Mouse (Mus musculus): ENCODE measurements around the gene Gnpnat1. TPM values are rescaled to one million over a fixed set of nuclear protein-coding genes. Genes with fewer than 3 reads are reported as not detected.

Gnpnat1 gene
- polyA plus RNA-seq, 1 experiment from 2014 or later: 64.4 TPM

GRCm38 (mm10) chr14:45438250-45438930 lies 33.7 kb upstream of the Gnpnat1 start:
- H3K4me1 ChIP-seq (ENCODE audit: insufficient read depth): no peaks in the 10 kb centered on the region
- no peaks in the 10 kb centered on the region for H3K27me3 ChIP-seq (ENCODE audit: insufficient read depth, low read length)
- DNase-seq (no peak), ATAC-seq (no peak)
- H3K36me3 ChIP-seq (replicated peaks; ENCODE audit: insufficient read depth, low read length): no peaks in the 10 kb centered on the region
- H3K27ac ChIP-seq (ENCODE audit: low read depth): no peak overlapping the region
- no peak overlapping the region for H3K9ac ChIP-seq (replicated peaks)
- H3K4me3 ChIP-seq (ENCODE audit: low read depth, low read length): no peak overlapping the region
- H3K9me3 ChIP-seq (ENCODE audit: low read length): no peaks in the 10 kb centered on the region
- no peak for TF ChIP-seq EP300 (IDR thresholded peaks at IDR 0.05; ENCODE audit: low read depth)
- WGBS (ENCODE audit: insufficient replicate concordance): 66% methylated on average over 19 of the region's 19 CpGs
- H3K4me2 ChIP-seq (ENCODE audit: low read depth, low read length): no peak overlapping the region

- Histone ChIP-seq H3K4me3 (ENCODE audit: low read depth, low read length) (no peak overlapping the region), H3K27ac (ENCODE audit: low read depth) (no peak overlapping the region), H3K27me3 (ENCODE audit: insufficient read depth, low read length) (no peaks in the 10 kb centered on the region), H3K9me3 (ENCODE audit: low read length) (peaks cover 6% of the 10 kb centered on the region), H3K36me3 (replicated peaks; ENCODE audit: insufficient read depth, low read length) (no peaks in the 10 kb centered on the region), H3K4me2 (ENCODE audit: low read depth, low read length) (no peak overlapping the region), H3K9ac (replicated peaks) (no peak overlapping the region), H3K4me1 (ENCODE audit: insufficient read depth) (no peaks in the 10 kb centered on the region)
- WGBS (ENCODE audit: insufficient replicate concordance): 64% methylated on average over 6 of the region's 6 CpGs
- TF ChIP-seq CTCF (IDR thresholded peaks at IDR 0.05; ENCODE audit: low read depth): peak; percentile 60
- no peak for TF ChIP-seq EP300 (IDR thresholded peaks at IDR 0.05; ENCODE audit: low read depth)
- ATAC-seq (no peak), DNase-seq (no peak)
Observed at GRCm38 (mm10) chr14:45434220-45434619, 29.5 kb upstream of the Gnpnat1 start.

- H3K4me1 ChIP-seq (ENCODE audit: insufficient read depth): no peaks in the 10 kb centered on the region
- no peak for DNase-seq
- no peaks in the 10 kb centered on the region for H3K36me3 ChIP-seq (replicated peaks; ENCODE audit: insufficient read depth, low read length)
- peaks cover 10% of the 10 kb centered on the region for H3K9me3 ChIP-seq (ENCODE audit: low read length)
- no peak overlapping the region for H3K4me2 ChIP-seq (ENCODE audit: low read depth, low read length)
- H3K27ac ChIP-seq (ENCODE audit: low read depth): no peak overlapping the region
- H3K27me3 ChIP-seq (ENCODE audit: insufficient read depth, low read length): no peaks in the 10 kb centered on the region
- no peak overlapping the region for H3K4me3 ChIP-seq (ENCODE audit: low read depth, low read length)
- no peak for ATAC-seq
- H3K9ac ChIP-seq (replicated peaks): no peak overlapping the region
- 64% methylated on average over 4 of the region's 4 CpGs for WGBS (ENCODE audit: insufficient replicate concordance)
- TF ChIP-seq EP300 (IDR thresholded peaks at IDR 0.05; ENCODE audit: low read depth): no peak
- TF ChIP-seq CTCF (IDR thresholded peaks at IDR 0.05; ENCODE audit: low read depth): peak; percentile 79
Observed at GRCm38 (mm10) chr14:45432003-45432402, 27.3 kb upstream of the Gnpnat1 start.

GRCm38 (mm10) chr14:45430066-45430842 lies 25.5 kb upstream of the Gnpnat1 start:
- WGBS (ENCODE audit: insufficient replicate concordance): 80% methylated on average over 13 of the region's 13 CpGs
- TF ChIP-seq EP300 (IDR thresholded peaks at IDR 0.05; ENCODE audit: low read depth) (no peak), CTCF (IDR thresholded peaks at IDR 0.05; ENCODE audit: low read depth) (no peak)
- DNase-seq (no peak), ATAC-seq (no peak)
- no peaks in the 10 kb centered on the region for H3K4me1 ChIP-seq (ENCODE audit: insufficient read depth)
- H3K9me3 ChIP-seq (ENCODE audit: low read length): peaks cover 16% of the 10 kb centered on the region
- no peak overlapping the region for H3K27ac ChIP-seq (ENCODE audit: low read depth)
- no peaks in the 10 kb centered on the region for H3K27me3 ChIP-seq (ENCODE audit: insufficient read depth, low read length)
- no peak overlapping the region for H3K4me3 ChIP-seq (ENCODE audit: low read depth, low read length)
- H3K4me2 ChIP-seq (ENCODE audit: low read depth, low read length): no peak overlapping the region
- H3K36me3 ChIP-seq (replicated peaks; ENCODE audit: insufficient read depth, low read length): no peaks in the 10 kb centered on the region
- H3K9ac ChIP-seq (replicated peaks): no peak overlapping the region

GRCm38 (mm10) chr14:45423220-45423619 lies 18.5 kb upstream of the Gnpnat1 start:
- H3K27me3 ChIP-seq (ENCODE audit: insufficient read depth, low read length): no peaks in the 10 kb centered on the region
- peak; percentile 76 for TF ChIP-seq CTCF (IDR thresholded peaks at IDR 0.05; ENCODE audit: low read depth)
- TF ChIP-seq EP300 (IDR thresholded peaks at IDR 0.05; ENCODE audit: low read depth): no peak
- H3K4me2 ChIP-seq (ENCODE audit: low read depth, low read length): no peak overlapping the region
- no peaks in the 10 kb centered on the region for H3K36me3 ChIP-seq (replicated peaks; ENCODE audit: insufficient read depth, low read length)
- no peaks in the 10 kb centered on the region; the same call in 1 of the 2 replicates for H3K4me1 ChIP-seq (ENCODE audit: insufficient read depth)
- 7% methylated on average over 5 of the region's 5 CpGs for WGBS (ENCODE audit: insufficient replicate concordance)
- no peak overlapping the region for H3K4me3 ChIP-seq (ENCODE audit: low read depth, low read length)
- H3K27ac ChIP-seq (ENCODE audit: low read depth): no peak overlapping the region
- ATAC-seq (no peak), DNase-seq (no peak)
- no peak overlapping the region for H3K9ac ChIP-seq (replicated peaks)
- H3K9me3 ChIP-seq (ENCODE audit: low read length): peaks cover 9% of the 10 kb centered on the region; the same call in 1 of the 2 replicates

GRCm38 (mm10) chr14:45422371-45422770 lies 17.7 kb upstream of the Gnpnat1 start:
- no peak for ATAC-seq
- H3K27ac ChIP-seq (ENCODE audit: low read depth): no peak overlapping the region
- H3K4me1 ChIP-seq (ENCODE audit: insufficient read depth): no peaks in the 10 kb centered on the region; the same call in 1 of the 2 replicates
- H3K9me3 ChIP-seq (ENCODE audit: low read length): peaks cover 9% of the 10 kb centered on the region; the same call in 1 of the 2 replicates
- TF ChIP-seq EP300 (IDR thresholded peaks at IDR 0.05; ENCODE audit: low read depth): no peak
- TF ChIP-seq CTCF (IDR thresholded peaks at IDR 0.05; ENCODE audit: low read depth): no peak
- no peak overlapping the region for H3K4me2 ChIP-seq (ENCODE audit: low read depth, low read length)
- H3K9ac ChIP-seq (replicated peaks): no peak overlapping the region
- no peak overlapping the region for H3K4me3 ChIP-seq (ENCODE audit: low read depth, low read length)
- DNase-seq: peak; percentile 43
- no peaks in the 10 kb centered on the region for H3K36me3 ChIP-seq (replicated peaks; ENCODE audit: insufficient read depth, low read length)
- H3K27me3 ChIP-seq (ENCODE audit: insufficient read depth, low read length): no peaks in the 10 kb centered on the region
- WGBS (ENCODE audit: insufficient replicate concordance): 46% methylated on average over 4 of the region's 4 CpGs

All from liver, postnatal 0 days (tissue).